Mouse (Mus musculus) thymus, postnatal 14 days (tissue): ENCODE measurements around the gene Gbp8.
"Not testable (repeated sequence)": the region's sequence is repeated elsewhere in the genome, so short reads cannot be mapped to it uniquely, and the experiment has no call there.

Experiments
- DNase-seq: peaks from one replicate; pipeline ENCODE4 v3.0.0; 2021

The Gbp8 gene

GRCm38 (mm10) chr5:105139409-105140088 lies at the start of gene Gbp8, which contains the start of the genes Gbp9 and Gbp4:
TSS of gene Gbp8 (minus strand) at chr5:105139540.
TSS of gene Gbp9 (minus strand) at chr5:105139539.
TSS of gene Gbp4 (minus strand) at chr5:105139586.
- peak; percentile 77 for DNase-seq

GRCm38 (mm10) chr5:105181446-105181845 lies 42.1 kb upstream of the Gbp8 start:
- no peak for DNase-seq

GRCm38 (mm10) chr5:105156582-105156981 lies 17.2 kb upstream of the Gbp8 start:
- peak; percentile 26 for DNase-seq

- no peak for DNase-seq
Observed at GRCm38 (mm10) chr5:105154049-105154448, 14.7 kb upstream of the Gbp8 start.

GRCm38 (mm10) chr5:105148062-105148461 lies 8.7 kb upstream of the Gbp8 start:
- not testable (repeated sequence) for DNase-seq

GRCm38 (mm10) chr5:105146447-105146846 lies 7.1 kb upstream of the Gbp8 start:
- DNase-seq, result no peak

- DNase-seq, result peak; percentile 44
Observed at GRCm38 (mm10) chr5:105145731-105146130, 6.4 kb upstream of the Gbp8 start.

- not testable (repeated sequence) for DNase-seq
Observed at GRCm38 (mm10) chr5:105140089-105140810, 910 bp upstream of the Gbp8 start.

- DNase-seq, result no peak
Observed at GRCm38 (mm10) chr5:105138906-105139305, 434 bp downstream of the Gbp8 start.

- DNase-seq, result not testable (repeated sequence)
Observed at GRCm38 (mm10) chr5:105136706-105137304, 2.5 kb downstream of the Gbp8 start.

- not testable (repeated sequence) for DNase-seq
Observed at GRCm38 (mm10) chr5:105121731-105122130, 17.6 kb downstream of the Gbp8 start.

- no peak for DNase-seq
Observed at GRCm38 (mm10) chr5:105115740-105116139, 23.6 kb downstream of the Gbp8 start.

GRCm38 (mm10) chr5:105114696-105115095 lies 24.6 kb downstream of the Gbp8 start:
- peak; percentile 65 for DNase-seq

GRCm38 (mm10) chr5:105113656-105114055 lies 25.7 kb downstream of the Gbp8 start:
- peak; percentile 39 for DNase-seq

GRCm38 (mm10) chr5:105110271-105110852 lies 29.0 kb downstream of the Gbp8 start:
- DNase-seq, result peak; percentile 76

GRCm38 (mm10) chr5:105109775-105110174 lies 29.6 kb downstream of the Gbp8 start:
- peak; percentile 30 for DNase-seq

- not testable (repeated sequence) for DNase-seq
Observed at GRCm38 (mm10) chr5:105105689-105106088, 33.7 kb downstream of the Gbp8 start.

- DNase-seq, result peak; percentile 44
Observed at GRCm38 (mm10) chr5:105081900-105082299, 57.4 kb downstream of the Gbp8 start.

- DNase-seq, result peak; percentile 73
Observed at GRCm38 (mm10) chr5:105068356-105068755, 71.0 kb downstream of the Gbp8 start.

GRCm38 (mm10) chr5:105064443-105064842 lies 74.9 kb downstream of the Gbp8 start:
- DNase-seq, result peak; percentile 55

- DNase-seq, result peak; percentile 59
Observed at GRCm38 (mm10) chr5:105063321-105063720, 76.0 kb downstream of the Gbp8 start.

- peak; percentile 19 for DNase-seq
Observed at GRCm38 (mm10) chr5:105062403-105062802, 76.9 kb downstream of the Gbp8 start.

- DNase-seq, result peak; percentile 70
Observed at GRCm38 (mm10) chr5:105060224-105060623, 79.1 kb downstream of the Gbp8 start.
